Mouse (Mus musculus): ENCODE data around the gene Abcb8. TPM values are rescaled to one million over a fixed set of nuclear protein-coding genes. Genes with fewer than 3 reads are reported as not detected.
A peak's percentile ranks its signal among the peaks of the same experiment; 100 is the strongest.

Abcb8 gene
- total RNA-seq, 2 experiments from 2014 or later: 87.2 to 90.7 TPM

DNA sequence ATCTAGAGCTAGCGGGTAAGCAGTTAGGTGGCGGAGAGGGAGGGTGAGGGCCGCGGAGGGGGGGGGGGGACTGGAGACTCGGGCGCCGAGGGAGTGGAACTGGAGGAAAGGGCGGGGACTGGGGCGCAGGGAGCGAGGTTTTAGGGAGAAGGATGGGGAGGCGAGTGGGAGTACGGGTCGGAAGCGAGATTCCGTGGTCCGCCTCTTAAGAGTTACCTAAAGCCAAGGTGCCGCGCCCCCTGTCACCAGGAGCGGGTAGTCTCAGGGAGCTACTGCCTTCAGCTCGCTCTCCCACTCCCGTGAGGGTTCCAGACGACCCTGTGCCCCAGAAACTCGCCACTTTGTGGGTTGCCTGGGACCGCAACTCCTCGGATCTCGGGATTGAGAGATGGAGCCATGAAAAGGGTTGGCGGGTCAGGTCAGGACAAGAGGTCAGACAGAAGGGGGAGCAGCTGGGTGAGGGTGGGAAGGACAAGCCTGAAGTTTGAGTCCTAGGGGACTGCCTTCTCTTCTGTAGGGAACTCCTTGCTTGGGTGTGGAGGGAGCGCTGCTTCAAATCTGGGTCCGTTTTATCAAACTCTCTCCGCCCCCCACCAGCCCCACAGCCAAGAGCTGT, 32.1 kb downstream of the Abcb8 start:
- DNase-seq: peak in 1 of 2 experiments; percentile 72

DNA sequence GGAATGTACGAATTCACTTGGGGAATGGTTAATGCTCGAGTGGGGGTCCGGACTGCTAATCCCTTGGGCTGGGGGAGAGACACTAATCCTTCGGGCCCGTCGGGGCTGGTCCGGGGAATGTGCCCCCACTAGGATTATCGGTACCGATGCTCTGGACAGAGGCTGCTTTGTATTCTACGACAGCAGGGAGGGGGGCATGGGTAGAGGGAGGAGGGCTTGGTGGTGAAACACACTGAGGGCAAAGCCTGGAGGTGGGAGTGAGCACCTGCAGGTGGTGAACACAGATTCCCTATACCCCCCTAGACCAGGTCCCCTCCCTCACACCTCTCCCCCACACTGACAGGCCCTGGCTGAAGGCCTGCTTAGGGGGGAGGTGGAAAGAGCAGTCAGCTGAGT, 32.6 kb downstream of the Abcb8 start:
- DNase-seq: no peak

DNA sequence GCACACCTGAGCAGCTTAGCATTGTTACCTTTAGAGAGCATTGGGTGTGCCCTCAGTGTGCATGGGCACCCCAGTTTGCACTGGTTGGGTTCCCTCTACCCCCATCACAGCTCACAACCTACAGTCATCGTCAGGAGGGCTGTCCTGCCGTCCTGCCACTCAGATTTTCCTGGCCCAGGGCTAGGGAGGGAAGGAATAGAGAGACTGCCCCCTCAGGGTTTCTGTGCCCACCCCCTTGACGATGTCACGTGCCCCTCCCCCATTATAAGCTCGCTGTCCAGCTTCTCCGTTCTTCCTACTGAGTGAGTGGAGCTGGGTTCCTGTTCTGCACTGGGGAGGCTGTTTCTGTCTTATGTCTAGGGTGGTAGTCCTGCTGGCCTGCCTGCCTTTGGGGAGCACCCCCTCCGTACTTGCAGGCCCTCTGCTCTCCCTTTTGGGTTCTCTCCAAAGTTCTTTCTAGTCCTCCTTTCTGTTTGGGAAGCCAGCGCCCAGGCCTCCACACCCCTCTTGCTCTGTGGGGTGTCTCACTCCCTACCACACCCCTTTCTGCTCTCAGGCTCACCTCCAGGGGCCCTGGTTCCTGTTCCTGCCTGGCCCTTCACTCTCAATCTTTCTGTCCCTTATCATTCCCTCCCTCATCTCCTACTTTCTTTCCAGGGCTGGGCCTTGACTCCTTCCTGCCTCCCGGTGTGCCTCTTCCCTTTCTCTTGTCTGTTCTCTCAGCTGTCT, 33.3 kb downstream of the Abcb8 start:
- DNase-seq: no peak

DNA sequence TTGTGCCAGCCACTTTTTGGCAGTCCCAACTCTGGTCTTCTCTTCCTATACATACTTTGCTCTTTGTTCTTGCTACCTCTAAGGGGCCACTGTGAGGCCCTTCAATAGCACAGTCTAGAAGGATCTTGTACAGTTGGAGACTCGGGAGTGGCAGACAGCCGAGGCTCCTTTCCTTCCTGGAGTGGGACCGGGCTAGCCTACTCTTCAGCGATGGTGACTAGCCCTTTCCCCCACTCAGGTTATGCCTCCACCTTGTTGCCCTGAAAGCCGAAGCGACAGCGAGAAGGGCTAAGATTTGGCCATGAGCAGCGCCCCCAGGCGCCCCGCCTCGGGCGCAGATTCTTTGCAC, 33.8 kb downstream of the Abcb8 start:
- no peak for DNase-seq

DNA sequence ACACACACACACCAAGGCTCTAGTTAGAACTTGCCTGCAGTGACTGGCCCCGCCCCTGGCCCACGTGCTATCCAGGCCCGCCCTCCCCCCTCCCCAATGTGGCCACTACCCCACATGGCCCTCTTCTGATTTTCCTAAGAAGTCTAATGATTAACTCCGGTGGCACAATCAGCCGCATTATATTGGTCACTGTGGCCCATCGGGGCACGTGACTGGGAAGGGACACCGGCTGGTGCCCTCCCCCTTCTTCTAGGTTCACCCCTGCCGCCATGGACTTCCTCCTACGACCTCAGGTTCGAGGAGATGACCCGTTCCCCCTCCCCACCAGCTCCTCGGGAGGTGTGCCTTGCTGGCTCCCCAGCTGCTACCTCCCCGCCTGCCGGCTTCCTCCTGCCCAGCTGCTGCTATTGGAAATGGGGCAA, 34.5 kb downstream of the Abcb8 start:
- no peak for DNase-seq

DNA sequence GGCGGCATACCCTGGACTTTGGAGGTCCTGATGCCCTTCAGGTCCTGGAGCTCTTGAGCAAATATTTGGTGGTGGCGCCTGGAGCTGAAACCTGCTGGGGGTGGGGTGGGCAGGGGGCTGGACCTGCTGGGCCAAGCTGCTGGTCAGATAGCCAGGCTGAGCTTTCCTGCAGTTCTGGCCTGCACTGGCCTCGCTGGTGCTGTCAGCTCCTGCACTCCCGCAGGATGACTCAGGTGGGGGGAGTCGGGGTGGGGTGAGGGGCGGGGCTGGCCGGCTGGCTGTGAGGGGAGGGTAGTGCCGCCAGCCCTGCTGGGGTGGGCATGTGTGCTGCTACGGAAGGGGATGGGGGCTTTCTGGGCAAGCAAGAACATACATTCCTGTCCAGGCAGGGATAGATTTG, 35.1 kb downstream of the Abcb8 start:
- DNase-seq: no peak

DNA sequence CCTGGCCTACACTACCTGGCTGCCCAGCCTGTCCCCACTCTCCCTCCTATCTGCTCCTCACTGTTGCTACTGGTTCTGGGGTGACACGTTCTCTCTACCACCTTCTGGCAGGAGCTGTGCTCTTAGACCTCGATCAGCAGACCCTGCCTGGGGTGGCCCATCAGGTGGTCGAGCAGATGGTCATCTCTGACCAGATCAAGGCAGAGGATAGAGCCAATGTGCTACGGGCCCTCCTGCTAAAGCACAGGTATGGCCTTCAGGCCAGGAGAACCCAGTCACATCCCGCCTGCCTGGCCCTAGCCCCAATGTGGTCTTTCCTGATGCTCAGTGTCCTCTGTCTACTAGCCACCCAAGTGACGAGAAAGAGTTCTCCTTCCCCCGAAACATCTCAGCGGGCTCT, 40.5 kb downstream of the Abcb8 start:
- DNase-seq: peak in 1 of 2 experiments; percentile 23

DNA sequence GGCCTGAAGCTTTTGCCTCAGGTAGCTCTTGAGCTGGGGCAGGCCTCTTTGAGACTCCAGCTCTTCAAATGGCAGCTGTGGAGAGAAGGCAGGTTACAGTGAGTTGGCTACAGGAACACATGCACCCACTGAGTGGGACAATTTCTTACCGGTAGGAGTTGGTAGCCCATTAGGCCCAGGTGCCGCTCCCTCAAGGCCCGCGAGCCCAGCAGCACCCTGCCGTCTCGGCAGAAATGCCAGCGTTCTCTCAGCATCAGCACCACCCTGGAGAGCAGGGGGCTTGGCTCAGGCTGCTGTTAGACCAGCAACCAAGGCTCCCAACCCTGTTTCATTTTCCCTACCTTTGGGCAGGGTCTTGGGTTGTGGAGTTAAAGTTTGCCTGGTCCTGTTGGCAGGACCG, 47.7 kb downstream of the Abcb8 start:
- no peak for DNase-seq

DNA sequence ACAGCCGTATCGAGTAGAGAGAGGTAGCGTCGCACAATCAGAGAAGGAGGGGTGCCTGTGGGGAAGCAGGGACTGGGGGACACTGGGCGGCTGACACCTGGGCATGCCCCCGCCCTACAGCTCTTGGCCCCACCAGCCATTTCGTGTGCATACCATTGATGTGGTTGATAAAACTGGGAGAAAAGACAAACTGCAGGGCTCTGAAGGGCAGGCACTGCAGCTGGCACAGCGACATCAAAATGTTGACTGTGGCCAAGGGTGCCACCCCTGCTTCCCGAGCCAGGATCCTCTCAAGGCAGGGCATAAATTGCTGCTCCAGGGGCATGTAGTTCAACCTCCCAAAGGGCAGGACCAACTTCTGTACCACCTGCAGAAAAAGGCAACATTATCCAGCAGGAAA, 48.6 kb downstream of the Abcb8 start:
- DNase-seq: peak in 1 of 2 experiments; percentile 25

DNA sequence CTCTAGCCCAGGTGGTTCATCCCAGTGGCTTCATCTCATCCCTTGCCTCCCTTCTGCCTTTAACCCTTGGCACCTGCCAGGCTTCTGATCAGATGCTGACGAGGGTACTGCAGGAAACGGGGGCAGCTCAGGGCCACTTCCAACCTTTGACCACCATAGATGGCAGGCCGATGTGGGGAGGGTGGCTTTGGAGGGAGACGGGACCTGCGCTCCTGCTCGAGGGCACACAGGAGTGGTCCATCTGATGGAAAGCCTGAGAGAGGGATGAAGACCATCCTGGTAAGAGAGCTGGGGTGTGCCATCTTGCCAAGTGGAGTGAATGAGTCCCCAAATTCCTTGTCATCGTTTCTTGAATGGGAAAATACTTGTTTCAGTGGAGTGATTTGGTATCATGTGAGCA, 49.7 kb downstream of the Abcb8 start:
- DNase-seq: no peak

DNA sequence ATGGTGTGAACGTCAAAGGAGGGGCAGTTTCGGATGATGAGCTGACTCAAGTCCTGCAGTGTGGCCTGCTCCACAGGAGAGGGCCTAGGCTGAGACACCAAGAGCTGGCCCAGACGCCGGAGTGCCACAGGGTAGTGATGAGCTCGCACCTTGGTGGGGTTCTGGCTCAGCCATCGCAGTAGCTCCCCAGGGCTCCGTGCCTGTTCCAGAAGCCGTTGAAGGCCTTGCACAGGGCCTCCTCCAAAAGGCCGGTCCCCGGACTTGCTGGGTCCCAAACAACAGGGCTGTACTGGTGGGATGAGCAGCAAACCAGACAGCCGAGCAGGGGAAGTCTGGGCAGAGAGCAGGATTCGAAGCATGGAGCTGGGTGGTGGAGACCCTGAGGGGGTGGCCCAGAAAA, 50.5 kb downstream of the Abcb8 start:
- DNase-seq: no peak

DNA sequence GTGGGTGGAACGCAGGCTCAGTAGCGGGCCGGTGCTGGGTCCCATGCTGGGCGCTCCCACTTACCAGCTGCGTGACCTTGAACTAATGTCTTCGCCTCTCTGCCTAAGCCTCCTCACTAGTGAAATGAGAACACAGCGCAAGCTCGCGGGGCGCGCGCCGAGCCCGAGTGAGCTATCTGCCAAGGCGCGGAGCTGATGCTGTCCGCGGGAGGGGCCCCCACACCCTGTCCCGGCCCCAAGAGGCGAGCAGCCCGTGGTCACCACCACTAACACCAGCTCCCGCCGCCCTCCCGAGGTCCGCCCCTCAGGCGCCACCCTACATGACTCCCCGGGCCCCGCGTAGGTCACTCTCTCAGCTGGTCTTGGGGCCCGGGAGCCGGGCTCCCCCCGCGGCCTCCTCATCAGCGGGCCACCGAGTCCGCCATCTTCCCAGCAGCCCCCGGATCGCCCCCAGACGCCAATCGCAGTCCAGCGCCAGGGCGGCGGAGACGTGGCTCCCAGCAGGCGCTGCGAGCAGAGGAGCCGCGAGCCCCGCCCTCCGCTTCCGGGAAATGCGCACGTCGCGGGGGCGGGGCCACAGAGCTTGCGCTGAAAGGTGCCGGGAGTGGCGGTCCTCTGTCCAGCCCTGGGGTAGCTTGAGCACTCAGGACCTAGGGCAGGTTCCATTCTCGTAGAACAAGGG, 51.4 kb downstream of the Abcb8 start, which contains the start of gene Fastk:
Gene Fastk (minus strand): TSS at position 542 of the 682 bp plus-strand sequence.
- peak; percentile 96 to 97 for DNase-seq

DNA sequence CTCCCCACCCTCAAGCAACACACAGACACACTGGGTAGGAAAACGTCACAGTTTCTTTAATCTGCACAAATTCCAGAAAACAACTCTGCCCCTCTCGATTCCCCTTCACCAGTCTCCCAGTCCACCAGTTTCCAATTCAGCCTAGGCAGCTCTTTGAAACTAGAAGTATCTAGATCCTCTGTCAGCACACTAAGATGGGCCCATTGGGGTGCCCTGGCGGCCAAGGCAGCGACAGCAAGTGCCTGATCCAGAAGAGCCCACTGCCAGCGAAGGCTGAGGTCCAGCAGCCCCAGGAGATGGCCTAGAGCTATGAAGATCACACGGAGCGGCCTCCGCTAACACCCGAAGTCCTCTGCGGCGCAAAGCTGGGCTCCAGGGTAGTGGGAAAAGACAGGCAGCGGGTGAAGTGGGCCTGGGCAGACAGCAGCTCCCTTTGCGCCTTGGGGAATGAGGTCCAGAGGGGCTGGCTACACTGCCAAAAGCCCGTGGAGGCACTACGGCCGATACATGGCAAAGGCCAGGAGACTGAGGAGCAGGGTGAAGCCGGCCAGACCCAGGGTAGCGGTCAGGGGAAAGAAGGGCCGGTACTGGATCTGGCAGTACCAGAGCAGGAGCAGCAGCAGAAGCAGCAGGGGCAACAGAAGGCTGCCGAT, 52.1 kb downstream of the Abcb8 start:
- DNase-seq: no peak

DNA sequence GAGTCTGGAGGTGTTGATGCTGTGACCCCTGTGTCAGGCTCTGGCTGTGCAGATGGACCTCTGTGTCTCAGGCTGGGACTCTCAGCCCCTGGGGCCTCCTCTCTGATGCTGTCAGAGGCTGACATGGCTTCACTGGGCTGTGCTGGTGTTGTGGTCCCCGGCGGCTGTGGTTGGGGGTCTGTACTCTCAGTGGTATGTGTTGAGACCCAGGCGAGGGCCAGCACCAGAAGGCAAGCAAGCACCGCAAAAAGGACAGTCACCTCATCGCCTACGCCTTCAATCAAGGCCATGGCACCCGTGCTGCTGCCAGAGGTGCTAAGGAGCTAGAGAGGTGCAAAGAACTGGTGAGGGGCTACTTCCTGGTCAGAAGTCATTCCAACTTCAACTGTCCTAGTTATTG, 53.2 kb downstream of the Abcb8 start:
- DNase-seq: no peak

DNA sequence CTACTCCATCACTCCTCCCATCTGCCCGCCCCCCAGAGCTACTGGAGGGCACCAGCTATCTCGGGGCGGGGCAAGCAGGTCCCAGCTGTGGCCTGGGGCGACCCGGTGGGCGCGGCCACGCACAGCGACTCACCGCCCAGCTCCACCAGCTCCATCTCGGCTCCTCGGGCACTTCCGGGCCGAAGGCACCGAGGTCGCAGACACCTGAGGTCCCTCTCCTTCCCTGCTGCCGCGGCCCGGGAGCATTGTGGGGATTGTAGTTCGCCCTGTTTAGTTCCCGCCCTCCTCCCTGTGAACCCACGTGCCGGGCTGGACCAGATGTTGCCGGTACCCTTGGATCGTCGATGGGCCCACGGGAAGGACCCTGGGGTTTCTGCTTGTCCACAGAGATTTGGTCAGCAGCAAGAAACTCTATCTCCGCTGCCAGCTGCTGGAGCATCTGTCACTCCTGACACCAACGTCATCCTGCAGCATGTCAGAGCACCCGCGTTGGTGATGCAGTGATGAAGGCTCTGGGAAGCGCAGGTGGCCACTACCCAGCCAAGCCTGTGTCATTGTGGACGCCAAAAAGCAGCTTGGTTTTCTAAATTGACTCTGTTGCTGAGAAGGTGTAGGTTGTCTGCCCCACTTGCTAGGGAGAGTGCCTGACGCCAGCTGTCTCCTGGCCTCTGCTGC, 54.3 kb downstream of the Abcb8 start, which contains the start of gene Tmub1:
Gene Tmub1 (minus strand): TSS at position 231 of the 675 bp plus-strand sequence.
- DNase-seq: peak; percentile 88 to 89

DNA sequence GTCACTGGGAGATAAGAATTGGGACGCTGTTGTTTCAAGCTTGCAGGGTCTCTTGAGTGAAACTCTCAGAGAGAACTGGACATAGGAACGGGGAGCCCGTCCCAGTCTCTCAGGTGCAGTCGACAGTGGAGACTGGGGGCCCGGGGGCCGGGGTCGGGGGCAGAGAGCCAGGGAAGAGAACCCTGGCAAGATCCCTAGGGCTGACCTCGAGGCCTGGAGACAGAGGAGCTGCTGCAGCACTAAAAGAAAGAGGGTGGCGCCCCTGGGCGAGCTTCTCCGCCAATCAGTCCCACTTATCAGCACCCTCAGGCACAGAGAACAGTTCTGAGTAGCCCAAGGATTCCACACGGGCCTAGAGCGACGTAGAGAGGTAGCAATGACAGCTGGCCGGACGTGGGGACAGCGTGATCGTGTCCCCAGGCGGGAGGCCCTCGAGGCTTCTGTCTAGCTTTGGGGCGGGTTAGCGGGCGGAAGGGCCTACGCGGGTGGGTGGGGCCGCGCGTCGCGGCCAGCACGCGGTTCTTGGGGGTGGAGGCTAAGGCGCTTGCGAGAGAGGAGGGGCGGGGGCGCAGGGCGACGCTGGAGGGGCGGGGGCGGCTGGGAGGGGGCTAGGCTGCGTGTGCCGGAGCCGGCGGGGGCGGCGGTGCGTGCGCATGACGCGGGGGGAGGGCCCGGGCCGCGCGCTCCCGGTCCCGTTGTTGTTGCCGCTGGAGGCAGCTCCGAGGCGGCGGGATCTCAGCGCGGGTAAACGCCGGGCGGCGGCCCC, 58.0 kb downstream of the Abcb8 start:
- DNase-seq: peak; percentile 85 to 92

DNA sequence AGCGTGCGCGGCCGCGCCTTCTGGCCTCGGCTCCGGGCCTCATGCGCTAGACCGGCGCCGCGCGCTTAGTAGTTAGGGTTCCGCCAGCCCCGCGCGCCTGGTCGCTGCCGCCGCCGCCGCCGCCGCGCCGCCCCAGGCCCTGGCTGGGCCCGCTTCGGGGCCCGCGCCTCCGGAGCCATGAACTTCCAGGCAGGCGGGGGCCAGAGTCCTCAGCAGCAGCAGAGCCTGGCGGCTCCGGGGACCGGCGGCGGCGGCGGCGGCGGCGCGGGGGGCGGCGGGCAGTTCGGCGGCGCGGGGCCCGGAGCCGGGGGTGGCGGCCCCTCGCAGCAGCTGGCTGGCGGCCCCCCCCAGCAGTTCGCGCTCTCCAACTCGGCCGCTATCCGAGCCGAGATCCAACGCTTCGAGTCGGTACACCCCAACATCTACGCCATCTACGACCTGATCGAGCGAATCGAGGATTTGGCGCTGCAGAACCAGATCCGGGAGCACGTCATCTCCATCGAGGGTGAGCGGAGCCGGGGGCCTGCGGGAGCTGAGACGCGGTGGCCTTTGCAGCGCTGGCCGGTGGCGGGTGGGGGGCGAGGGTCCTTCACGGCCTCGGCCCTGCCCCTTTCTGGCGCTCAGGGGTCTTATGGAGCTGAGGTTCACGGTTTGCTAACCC, 58.7 kb downstream of the Abcb8 start, which contains the start of gene Agap3:
Gene Agap3 (plus strand): TSS at position 148 of the 661 bp plus-strand sequence.
- peak; percentile 42 to 60 for DNase-seq

DNA sequence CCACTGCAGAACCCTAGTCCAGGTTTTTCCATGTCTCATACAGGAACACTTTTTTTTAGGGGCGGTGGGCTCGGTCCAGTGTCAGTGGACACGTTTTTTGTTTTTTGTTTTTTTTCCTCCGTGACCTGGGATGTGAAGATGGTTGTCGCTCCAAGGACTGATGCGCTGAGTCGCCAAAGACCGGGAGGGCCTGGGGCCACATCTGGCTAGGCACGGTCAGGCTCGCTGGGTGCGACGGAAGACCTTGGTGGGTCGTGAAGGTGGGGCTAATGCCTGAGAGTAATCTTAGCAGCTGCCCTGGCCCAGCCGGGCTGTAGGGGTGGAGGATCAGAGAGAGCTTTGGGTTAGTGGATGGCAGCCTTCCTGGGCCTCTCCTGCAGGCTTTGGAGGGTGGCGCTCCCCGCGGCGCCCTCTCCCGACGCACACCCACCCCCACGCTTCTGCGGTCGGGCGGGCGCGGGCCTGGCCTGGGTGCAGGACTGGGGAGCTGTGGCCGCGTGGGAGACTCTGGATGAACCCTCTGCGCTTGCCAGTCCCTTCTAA, 59.3 kb downstream of the Abcb8 start:
- peak; percentile 43 to 52 for DNase-seq

DNA sequence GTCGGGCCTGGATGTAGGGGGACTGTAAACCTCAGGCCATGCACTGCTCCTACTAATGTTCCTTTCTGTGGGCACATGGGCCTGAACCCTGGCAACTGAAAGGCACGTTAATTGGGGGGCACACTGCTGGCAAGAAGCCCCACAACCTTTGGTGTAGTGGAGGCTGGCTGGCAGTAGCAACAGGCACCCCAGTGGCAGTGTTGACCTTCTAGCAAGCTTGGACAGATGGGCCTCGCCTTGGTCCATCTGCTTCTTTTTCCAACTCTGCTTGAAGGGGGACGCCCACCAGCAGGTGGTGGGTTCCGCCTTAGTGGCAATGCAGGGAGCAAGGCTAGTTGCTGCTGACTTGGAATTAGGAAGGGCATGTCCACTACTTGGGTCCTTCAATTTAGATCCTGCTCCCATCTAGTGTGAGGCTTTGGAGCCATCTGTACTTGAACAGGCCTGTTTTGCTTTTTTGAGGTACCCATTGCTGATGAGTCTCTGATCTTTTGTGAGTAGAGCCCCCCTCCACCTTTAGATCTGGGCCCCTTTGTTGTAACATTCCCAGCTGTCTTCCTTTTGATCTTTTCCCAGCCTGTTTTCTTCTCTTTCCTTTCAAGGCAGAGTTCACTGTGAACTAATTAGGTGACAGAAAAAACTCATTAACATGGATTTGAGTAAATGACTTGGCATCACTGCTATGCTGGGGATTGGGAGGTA, 60.0 kb downstream of the Abcb8 start:
- DNase-seq: peak in 1 of 2 experiments; percentile 21

DNA sequence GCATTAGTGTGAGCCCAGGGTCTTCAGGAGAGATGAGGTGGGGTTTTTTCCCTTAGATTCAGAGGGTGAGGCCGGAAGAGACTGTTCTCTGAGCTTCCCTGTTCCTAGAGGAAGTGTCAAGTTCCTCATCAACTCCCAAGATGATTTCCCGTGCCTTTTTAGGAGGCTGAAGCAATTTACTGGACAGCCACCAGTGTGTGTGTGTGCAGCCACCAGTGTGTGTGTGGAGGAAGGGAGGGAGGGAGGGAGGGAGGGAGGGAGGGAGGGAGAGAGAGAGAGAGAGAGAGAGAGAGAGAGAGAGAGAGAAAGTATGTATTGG, 60.5 kb downstream of the Abcb8 start:
- peak in 1 of 2 experiments; percentile 57 for DNase-seq

All from heart, adult 18-20 months (tissue).